ENCODE assay signal across 9 mouse cellular contexts in genomic region chr14:59467798-59468197, GRCm38 (mm10). TPM values are rescaled to one million over a fixed set of nuclear protein-coding genes. Genes with fewer than 3 reads are reported as not detected.
DNase-seq lines count a peak whose midpoint lies in the region; ATAC-seq and TF ChIP-seq lines count a peak whose summit lies in the region.
"Had no signal": no experiment of that assay in that cellular context is flagged by ENCODE, and none has a peak within 500 bp of the region (broad histone marks: within the 10 kb centered on the region; RNA-seq: fewer than 3 reads in every experiment).

No protein-coding gene starts in this region.

- intact Hi-C loops in left cerebral cortex, adult 2 months (cut with DNase I) = loop anchor here (2.0 kb wide), 1 partner anchor 89 kb away; no protein-coding TSS in a partner anchor

- CTCF ChIA-PET in Patski (lab: Charles Lee) = interaction anchor here (0.9 to 3.1 kb wide), 11 partner anchors 11 to 129 kb away, joined by 3 to 21 read pairs (median 4); no protein-coding TSS in a partner anchor

- in situ Hi-C loops in Patski (cut with MboI; ENCODE audit: low pct_unique_long_range_greater_than_20kb) = loop anchor here (5.0 kb wide), 1 partner anchor 90 kb away; no protein-coding TSS in a partner anchor

- no peaks in the 10 kb centered on the region for H3K27me3 ChIP-seq in forebrain, postnatal 0 days (ENCODE audit: insufficient read depth, low read length)
- no peaks in the 10 kb centered on the region for H3K27me3 ChIP-seq in forebrain, embryonic 10.5 days (ENCODE audit: poor library complexity, severe bottlenecking)
- no peaks in the 10 kb centered on the region for H3K27me3 ChIP-seq in Patski

- peak; percentile 2 for DNase-seq in forebrain, postnatal 0 days
- DNase-seq in forebrain, embryonic 10.5 days (ENCODE audit: extremely low spot score, low spot score) = no peak
- DNase-seq in left cerebral cortex, adult 2 months (ENCODE audit: extremely low spot score in 1 of 2, low spot score in 2 of 2) = no peak
- no peak for DNase-seq in left cerebral cortex, adult 11 months (ENCODE audit: low spot score)
- no peak for DNase-seq in Patski (ENCODE audit: low read depth, low spot score)
- DNase-seq in lung, postnatal 36 days = peak; percentile 68
- DNase-seq in adrenal gland, postnatal 25 days = no peak
- DNase-seq in cerebellum, adult 8-10 months = no peak

- no peaks in the 10 kb centered on the region for H3K36me3 ChIP-seq in forebrain, postnatal 0 days (ENCODE audit: insufficient read depth)
- no peaks in the 10 kb centered on the region for H3K36me3 ChIP-seq in forebrain, embryonic 10.5 days (replicated peaks)

- ATAC-seq in forebrain, postnatal 0 days = no peak
- ATAC-seq in Patski = no peak
- ATAC-seq: inflammation-experienced regulatory T-cells, adult 6 months had no signal

- no peak overlapping the region for H3K4me2 ChIP-seq in forebrain, postnatal 0 days (ENCODE audit: low read depth)

- H3K9me3 ChIP-seq in forebrain, postnatal 0 days (ENCODE audit: low read length) = no peaks in the 10 kb centered on the region
- no peaks in the 10 kb centered on the region for H3K9me3 ChIP-seq in forebrain, embryonic 10.5 days

- no peak overlapping the region for H3K4me3 ChIP-seq in forebrain, postnatal 0 days (ENCODE audit: low read depth, low read length)
- H3K4me3 ChIP-seq in forebrain, embryonic 10.5 days = no peak overlapping the region
- no peak overlapping the region for H3K4me3 ChIP-seq in left cerebral cortex, adult 2 months

- peak; percentile 56 for TF ChIP-seq CTCF in forebrain, postnatal 0 days (IDR thresholded peaks at IDR 0.05; ENCODE audit: low read depth)
- TF ChIP-seq CTCF in left cerebral cortex, adult 2 months (IDR thresholded peaks at IDR 0.05) = peak; percentile 56
- peak; percentile 79 for TF ChIP-seq CTCF in Patski (IDR thresholded peaks at IDR 0.05)

- H3K9ac ChIP-seq in forebrain, postnatal 0 days = no peak overlapping the region

- no peaks in the 10 kb centered on the region for H3K4me1 ChIP-seq in forebrain, postnatal 0 days (ENCODE audit: insufficient read depth)
- no peaks in the 10 kb centered on the region for H3K4me1 ChIP-seq in forebrain, embryonic 10.5 days

- WGBS in forebrain, postnatal 0 days = 77% methylated on average over 1 of the region's 1 CpGs
- 87% methylated on average over 1 of the region's 1 CpGs for WGBS in forebrain, embryonic 10.5 days

- H3K27ac ChIP-seq in forebrain, postnatal 0 days (ENCODE audit: low read depth, low read length) = no peak overlapping the region
- no peak overlapping the region for H3K27ac ChIP-seq in forebrain, embryonic 10.5 days
- no peak overlapping the region for H3K27ac ChIP-seq in left cerebral cortex, adult 2 months

- POLR2A ChIA-PET in Patski (lab: Charles Lee) = no interaction called here

RNA-seq across cellular contexts. Expression of gene Cab39l, which starts 27.0 kb away (rescaled TPM):
- total RNA-seq in forebrain, postnatal 0 days (2014; rRNA removed) = 17.4 and 18.7 TPM in 2 replicates
- polyA plus RNA-seq in forebrain, postnatal 0 days (2015; fragmentation: Nextera tagmentation; extraction: Ambion mirVana) = 17.6 and 20.1 TPM in 2 replicates
- polyA plus RNA-seq in forebrain, embryonic 10.5 days (2016; fragmentation: Nextera tagmentation; extraction: Ambion mirVana) = 44.5 and 46.0 TPM in 2 replicates
- total RNA-seq in left cerebral cortex, adult 2 months (2021) = 10 to 100 TPM; 24.0 to 26.6 TPM
- 24.8 TPM for polyA plus RNA-seq in Patski (2021)
- total RNA-seq in adrenal gland, postnatal 25 days (2021) = 31.8 and 37.9 TPM in 2 replicates

RNA-seq across cellular contexts. Expression of gene Setdb2, which starts 27.1 kb away (rescaled TPM):
- total RNA-seq in forebrain, postnatal 0 days (2014; rRNA removed) = 4.9 and 7.9 TPM in 2 replicates
- 4.8 and 5.2 TPM in 2 replicates for polyA plus RNA-seq in forebrain, postnatal 0 days (2015; fragmentation: Nextera tagmentation; extraction: Ambion mirVana)
- 11.8 and 13.7 TPM in 2 replicates for polyA plus RNA-seq in forebrain, embryonic 10.5 days (2016; fragmentation: Nextera tagmentation; extraction: Ambion mirVana)
- total RNA-seq in left cerebral cortex, adult 2 months (2021) = 1 to 10 TPM; 4.1 to 4.2 TPM
- 5.6 TPM for polyA plus RNA-seq in Patski (2021)
- total RNA-seq in adrenal gland, postnatal 25 days (2021) = 7.3 and 9.7 TPM in 2 replicates

Comparison
In these comparisons a context has a peak if more than half of its experiments do, and no peak if none do; other contexts are left out.
1. DNase-seq: peak in forebrain, postnatal 0 days (single experiment) and lung, postnatal 36 days (single experiment); none in forebrain, embryonic 10.5 days (single experiment), left cerebral cortex, adult 2 months (0 of 2), left cerebral cortex, adult 11 months (single experiment), Patski (single experiment), adrenal gland, postnatal 25 days (single experiment) and cerebellum, adult 8-10 months (single experiment).
2. Peak in every context shown above with its lines, with median percentiles within 50 percentile points of each other: CTCF ChIP-seq.